Mouse (Mus musculus) testis, adult 2 months (tissue): ENCODE measurements around the gene Cspg4.

Experiments
- CTCF ChIP-seq: fragments of 200-500 bp; IDR thresholded peaks from 2 replicates; pipeline ENCODE4 v1.5.1; 2012; ENCODE audit warnings: low read depth, mild to moderate bottlenecking, inconsistent platforms, low read length, moderate library complexity; ENCODE audit not compliant: control insufficient read depth, insufficient read depth, insufficient replicate concordance
- POLR2A ChIP-seq: fragments of 200-500 bp; IDR thresholded peaks from 2 replicates; pipeline ENCODE4 v1.6.1; 2012; ENCODE audit warnings: low read depth, mild to moderate bottlenecking, inconsistent platforms, low read length, moderate library complexity; ENCODE audit not compliant: control insufficient read depth

DNA sequence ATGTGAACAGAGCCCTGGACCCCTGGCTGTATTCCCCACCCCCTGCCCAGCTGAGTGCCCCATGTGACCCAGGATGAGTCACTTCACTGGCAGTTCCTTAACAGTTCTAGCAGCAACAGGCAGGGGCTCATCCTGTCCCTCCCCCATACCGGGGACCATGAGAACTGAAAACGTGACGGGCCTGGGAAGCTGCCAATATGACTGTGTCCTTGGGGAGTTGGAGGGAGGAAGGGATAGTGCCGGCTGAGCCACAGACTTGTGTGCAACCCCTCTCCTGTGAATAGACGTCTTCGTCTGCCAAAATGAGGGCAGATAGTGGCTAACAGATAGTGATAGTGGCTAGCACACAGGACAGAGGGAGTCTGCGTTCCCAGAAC is 59.8 kb downstream of the Cspg4 start:
- TF ChIP-seq POLR2A (no peak), CTCF (no peak)
